Mouse (Mus musculus) brain, embryonic 14.5 days (tissue): Measurements from ENCODE around the gene Tekt3.

Experiments used
- CTCF ChIP-seq: fragments of 200-500 bp; IDR thresholded peaks from 2 replicates; pipeline ENCODE4 v1.5.1; 2012; ENCODE audit warnings: inconsistent platforms, mild to moderate bottlenecking, moderate library complexity, borderline replicate concordance; ENCODE audit not compliant: insufficient read depth, insufficient read length; ENCODE audit errors: extremely low read depth
- POLR2A ChIP-seq: fragments of 200-500 bp; IDR thresholded peaks from 2 replicates; pipeline ENCODE4 v1.6.1; 2012; ENCODE audit warnings: mild to moderate bottlenecking, inconsistent platforms, borderline replicate concordance; ENCODE audit not compliant: poor library complexity, insufficient read depth, insufficient read length, severe bottlenecking; ENCODE audit errors: extremely low read depth

GRCm38 (mm10) chr11:63026651-63027141 is 34.8 kb upstream of the Tekt3 start:
- no peak for TF ChIP-seq CTCF
- TF ChIP-seq POLR2A: no peak
